Comparison of ENCODE assay signal across 8 mouse cellular contexts in the genomic region with DNA sequence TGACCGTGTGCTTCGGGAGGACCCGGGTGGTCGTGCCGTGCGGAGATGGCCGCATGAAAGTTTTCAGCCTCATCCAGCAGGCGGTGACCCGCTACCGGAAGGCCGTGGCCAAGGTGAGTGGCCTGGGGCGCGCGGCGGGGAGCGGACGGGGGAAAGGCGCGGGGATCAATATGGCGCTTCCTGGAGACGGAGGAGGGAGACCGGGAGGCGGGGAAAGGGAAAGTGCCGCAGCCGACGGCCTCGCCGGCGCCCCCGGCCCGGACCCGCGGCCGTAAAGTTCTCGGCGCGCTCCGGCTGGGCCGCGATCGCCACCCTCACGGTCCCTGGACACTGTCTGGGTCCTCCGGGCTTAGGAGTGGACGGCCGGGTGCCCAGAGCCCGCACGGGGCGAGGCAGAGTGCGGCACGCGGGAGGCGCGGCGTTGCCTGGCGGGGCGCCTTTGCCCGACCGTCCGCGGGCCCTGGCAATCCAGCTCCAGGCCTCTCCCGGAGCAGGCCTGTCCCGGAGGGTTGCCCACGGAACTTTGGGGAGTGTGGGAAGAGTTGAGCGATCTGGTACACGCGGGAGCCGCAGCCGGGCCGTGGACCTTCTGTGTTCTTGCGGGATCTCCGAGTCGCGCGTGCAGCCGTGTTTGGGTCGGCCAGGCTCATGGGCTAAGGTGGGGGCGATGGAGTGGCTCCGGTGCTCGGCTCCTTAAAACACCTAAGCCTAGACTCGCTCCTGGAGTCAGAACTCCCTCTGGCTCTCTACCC. TPM values are rescaled to one million over a fixed set of nuclear protein-coding genes. Genes with fewer than 3 reads are reported as not detected.
DNase-seq lines count a peak whose midpoint lies in the region; ATAC-seq and TF ChIP-seq lines count a peak whose summit lies in the region.

No protein-coding gene starts in this region.

- under 1% methylated on average over 80 of the region's 80 CpGs for whole genome bisulfite sequencing in heart, embryonic 13.5 days
- WGBS in kidney, embryonic 16.5 days = 0% methylated on average over 70 of the region's 80 CpGs
- WGBS in liver, postnatal 0 days (ENCODE audit: insufficient replicate concordance) = 1% methylated on average over 72 of the region's 80 CpGs

- H3K27me3 ChIP-seq in E14TG2a.4 (ENCODE audit: insufficient read depth, low read length) = peaks cover 15% of the 10 kb centered on the region
- no peaks in the 10 kb centered on the region for H3K27me3 ChIP-seq in heart, embryonic 13.5 days (replicated peaks)
- H3K27me3 ChIP-seq in kidney, embryonic 16.5 days (ENCODE audit: insufficient read depth, low read length) = no peaks in the 10 kb centered on the region; the same call in 1 of the 2 replicates
- H3K27me3 ChIP-seq in liver, postnatal 0 days (ENCODE audit: insufficient read depth, low read length) = peaks cover 26% of the 10 kb centered on the region

- no peak overlapping the region for H3K27ac ChIP-seq in bone marrow macrophage, adult 2 months (ENCODE audit: insufficient read depth, low read depth, low read length)
- peak overlapping the region; percentile 98 for H3K27ac ChIP-seq in heart, embryonic 13.5 days (replicated peaks)
- H3K27ac ChIP-seq in kidney, embryonic 16.5 days (ENCODE audit: low read length) = peak overlapping the region; percentile 97
- peak overlapping the region; percentile 92 for H3K27ac ChIP-seq in liver, postnatal 0 days (ENCODE audit: low read depth)

- H3K36me3 ChIP-seq in E14TG2a.4 (ENCODE audit: insufficient read depth, low read length) = no peaks in the 10 kb centered on the region
- H3K36me3 ChIP-seq in heart, embryonic 13.5 days = no peaks in the 10 kb centered on the region
- H3K36me3 ChIP-seq in kidney, embryonic 16.5 days (ENCODE audit: insufficient read depth, low read length) = no peaks in the 10 kb centered on the region
- no peaks in the 10 kb centered on the region for H3K36me3 ChIP-seq in liver, postnatal 0 days (replicated peaks; ENCODE audit: insufficient read depth, low read length)

- H3K4me1 ChIP-seq in E14TG2a.4 (replicated peaks; ENCODE audit: low read depth, low read length) = peaks cover 18% of the 10 kb centered on the region
- no peaks in the 10 kb centered on the region for H3K4me1 ChIP-seq in bone marrow macrophage, adult 2 months (ENCODE audit: control insufficient read depth, insufficient read depth, low read length)
- H3K4me1 ChIP-seq in heart, embryonic 13.5 days = peaks cover 46% of the 10 kb centered on the region
- peaks cover 42% of the 10 kb centered on the region for H3K4me1 ChIP-seq in kidney, embryonic 16.5 days (ENCODE audit: insufficient read depth, low read length)
- peaks cover 10% of the 10 kb centered on the region for H3K4me1 ChIP-seq in liver, postnatal 0 days (ENCODE audit: insufficient read depth)

- TF ChIP-seq EP300 in liver, postnatal 0 days (IDR thresholded peaks at IDR 0.05; ENCODE audit: low read depth) = no peak

- TF ChIP-seq POLR2A in bone marrow macrophage, adult 2 months (IDR thresholded peaks at IDR 0.05; ENCODE audit: borderline replicate concordance, low read depth, low read length) = no peak

- no peak for TF ChIP-seq CTCF in E14TG2a.4 (conservative IDR thresholded peaks at IDR 0.05; ENCODE audit: low read length)
- TF ChIP-seq CTCF in bone marrow macrophage, adult 2 months (IDR thresholded peaks at IDR 0.05; ENCODE audit: low read depth, low read length) = no peak
- TF ChIP-seq CTCF in liver, postnatal 0 days (IDR thresholded peaks at IDR 0.05; ENCODE audit: low read depth) = no peak

- peak overlapping the region; percentile 81 for H3K4me2 ChIP-seq in heart, embryonic 13.5 days
- H3K4me2 ChIP-seq in kidney, embryonic 16.5 days (replicated peaks; ENCODE audit: low read depth, low read length) = peak overlapping the region; percentile 66
- H3K4me2 ChIP-seq in liver, postnatal 0 days (ENCODE audit: low read depth, low read length) = peak overlapping the region; percentile 81

- DNase-seq in liver, postnatal 0 days = peak; percentile 64
- DNase-seq in ovary, adult 18-20 months (ENCODE audit: low spot score) = peak; percentile 35
- DNase-seq in yolk sac, embryonic 10.5 days (ENCODE audit: low spot score) = peak; percentile 79

- H3K4me3 ChIP-seq in E14TG2a.4 (replicated peaks; ENCODE audit: low read length) = peak overlapping the region; percentile 93
- peak overlapping the region; percentile 15 for H3K4me3 ChIP-seq in bone marrow macrophage, adult 2 months (ENCODE audit: insufficient read depth, low read length)
- peak overlapping the region; percentile 85 for H3K4me3 ChIP-seq in heart, embryonic 13.5 days
- H3K4me3 ChIP-seq in kidney, embryonic 16.5 days (ENCODE audit: low read length) = peak overlapping the region; percentile 91
- H3K4me3 ChIP-seq in liver, postnatal 0 days (ENCODE audit: low read depth, low read length) = peak overlapping the region; percentile 63

- peak overlapping the region; percentile 95 for H3K9ac ChIP-seq in heart, embryonic 13.5 days
- H3K9ac ChIP-seq in kidney, embryonic 16.5 days (replicated peaks; ENCODE audit: low read length) = peak overlapping the region; percentile 98
- peak overlapping the region; percentile 74 for H3K9ac ChIP-seq in liver, postnatal 0 days (replicated peaks)

- H3K9me3 ChIP-seq in E14TG2a.4 (ENCODE audit: low read length) = no peaks in the 10 kb centered on the region
- H3K9me3 ChIP-seq in heart, embryonic 13.5 days = no peaks in the 10 kb centered on the region
- no peaks in the 10 kb centered on the region for H3K9me3 ChIP-seq in kidney, embryonic 16.5 days (ENCODE audit: low read length)
- H3K9me3 ChIP-seq in liver, postnatal 0 days (ENCODE audit: low read length) = no peaks in the 10 kb centered on the region

- ATAC-seq in erythroid progenitor cell, adult 5-6 weeks (replicated peaks; ENCODE audit: low FRiP score, poor library complexity, severe bottlenecking) = 0 out of 2 replicates have a peak, but pooled peaks have one; percentile 39
- ATAC-seq in heart, embryonic 13.5 days (ENCODE audit: extremely low read depth, insufficient number of reproducible peaks, low FRiP score, low TSS enrichment) = peak; percentile 60
- ATAC-seq in kidney, embryonic 16.5 days (ENCODE audit: low FRiP score, low TSS enrichment) = peak; percentile 60
- ATAC-seq in liver, postnatal 0 days = peak; percentile 69

RNA-seq across cellular contexts. Expression of a gene that starts 0.8 kb away (rescaled TPM):
- 0.11 and 1.1 TPM in 2 replicates for polyA plus RNA-seq in bone marrow macrophage, adult 2 months (2012; ENCODE audit: insufficient read depth, insufficient read length, missing spikeins)
- not detected in 2 replicates for total RNA-seq in erythroid progenitor cell, adult 5-6 weeks (2015; ENCODE audit: low replicate concordance)
- total RNA-seq in erythroid progenitor cell, adult 5-6 weeks (2017; ENCODE audit: low replicate concordance) = 0.15 and 2.1 TPM in 2 replicates
- polyA plus RNA-seq in heart, embryonic 13.5 days (2015; fragmentation: Nextera tagmentation; extraction: Ambion mirVana) = 15.0 and 16.1 TPM in 2 replicates
- polyA plus RNA-seq in kidney, embryonic 16.5 days (2015; fragmentation: Nextera tagmentation; extraction: Ambion mirVana) = 25.5 and 28.7 TPM in 2 replicates
- 8.9 and 10.2 TPM in 2 replicates for polyA plus RNA-seq in liver, postnatal 0 days (2015; fragmentation: Nextera tagmentation; extraction: Ambion mirVana)

Comparison
In these comparisons a context has a peak if more than half of its experiments do, and no peak if none do; other contexts are left out.
1. H3K4me3 ChIP-seq: peak in every context shown above with its lines; median percentile 93 in E14TG2a.4; 91 in kidney, embryonic 16.5 days; 85 in heart, embryonic 13.5 days; 63 in liver, postnatal 0 days; 15 in bone marrow macrophage, adult 2 months.